Mouse (Mus musculus) gastrocnemius, postnatal 14 days (tissue): ENCODE data around the gene Fgfr2. TPM values are rescaled to one million over a fixed set of nuclear protein-coding genes. Genes with fewer than 3 reads are reported as not detected.
A peak's percentile ranks its signal among the peaks of the same experiment; 100 is the strongest.

Experiments
- DNase-seq: peaks from one replicate; pipeline ENCODE4 v3.0.0; 2021; ENCODE audit warnings: mixed read lengths
- intact Hi-C: fragments of 180-260 bp; cut with DNase I; formaldehyde crosslinking; loops from one replicate; pipeline ENCODE4 v1.15.1; 2025; ENCODE audit warnings: low total_unique reads
- total RNA-seq, 2 experiments: library from RNA; stranded (reverse); gene quantifications; 2 replicates each; pipeline ENCODE4 v1.2.3; 2021

Gene Fgfr2
- total RNA-seq, 2 experiments from 2014 or later = 1.2 to 1.8 TPM

DNA sequence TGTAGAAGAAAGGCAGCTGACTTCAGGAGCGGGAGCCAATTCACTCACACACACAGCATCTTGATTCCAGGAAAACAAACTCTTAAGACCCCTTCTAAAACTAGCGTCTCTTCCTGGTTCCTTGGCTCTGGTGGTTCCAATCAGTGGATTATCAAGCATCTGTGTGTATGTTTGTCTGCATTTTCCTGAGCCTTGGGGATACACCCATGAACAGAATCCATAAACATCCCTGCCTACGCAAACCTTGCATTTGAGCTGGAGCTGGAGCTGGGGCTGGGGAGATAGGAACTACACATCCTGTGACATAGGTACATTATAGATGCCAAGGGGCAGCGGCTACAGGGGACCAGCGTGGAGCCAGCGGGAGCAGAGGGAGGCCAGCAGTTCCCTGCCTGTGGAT is 2808.5 kb downstream of the Fgfr2 start:
- no peak for DNase-seq
- intact Hi-C loops = no loop called here

DNA sequence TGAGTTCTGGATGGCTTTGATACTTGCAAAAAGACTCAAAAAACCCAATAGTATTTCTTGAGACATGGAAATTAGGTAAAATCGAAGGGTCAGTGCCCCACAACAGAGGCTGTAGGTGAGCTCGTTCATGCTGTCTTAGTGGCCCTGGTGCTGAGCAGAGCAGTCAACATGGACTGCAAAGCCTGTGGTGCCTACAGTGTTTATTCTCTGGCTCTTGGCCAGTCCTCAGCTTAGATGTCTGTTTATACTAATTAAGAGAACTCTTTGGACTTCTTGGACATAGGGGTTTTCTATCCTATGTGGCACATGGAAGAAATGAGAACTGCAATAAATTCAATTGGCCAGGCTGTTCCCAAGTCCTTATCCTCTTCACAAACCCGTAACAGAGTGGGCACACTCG is 2811.8 kb downstream of the Fgfr2 start:
- DNase-seq = no peak
- intact Hi-C loops = no loop called here

DNA sequence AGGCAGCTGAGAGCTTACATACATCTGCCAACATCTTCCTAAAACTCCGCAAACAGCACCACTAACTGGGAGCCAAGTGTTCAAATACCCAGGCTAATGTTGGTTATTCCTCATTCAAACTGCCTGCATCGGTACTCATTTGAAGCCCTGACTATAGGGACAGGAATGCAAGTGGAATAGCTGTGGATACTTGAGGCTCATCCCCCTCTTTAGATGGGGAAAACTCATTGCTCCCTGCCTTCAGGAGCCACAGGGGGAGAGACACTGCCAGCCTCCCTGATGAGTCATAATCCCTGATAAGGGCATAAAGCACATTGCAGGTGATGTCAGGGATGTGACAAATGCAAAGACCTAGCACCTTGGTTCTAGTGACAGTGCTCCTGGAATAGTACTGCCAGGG is 2814.0 kb downstream of the Fgfr2 start:
- no peak for DNase-seq

DNA sequence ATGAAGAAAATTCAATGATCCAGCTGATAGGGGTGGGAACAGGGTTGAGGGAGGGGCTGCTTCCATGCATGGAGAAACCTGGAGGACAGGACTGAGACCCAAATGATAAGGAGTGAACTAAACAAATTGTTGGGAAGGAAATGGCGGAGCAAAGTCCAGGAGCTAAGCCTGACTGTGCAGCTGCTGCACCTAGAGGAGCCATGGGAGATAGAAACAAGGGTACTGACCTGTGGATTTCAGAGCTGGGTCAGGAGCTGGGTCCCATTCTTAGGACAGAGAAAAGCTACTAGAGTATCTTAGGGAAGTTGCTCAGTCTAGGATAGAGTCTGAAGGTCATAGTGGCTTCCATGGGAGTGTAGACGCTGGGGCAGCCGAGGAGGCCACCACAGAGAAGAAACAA is 2816.1 kb downstream of the Fgfr2 start:
- intact Hi-C loops = no loop called here
- DNase-seq = no peak

More for the DNA sequence above, 2814.0 kb downstream of the Fgfr2 start:
- intact Hi-C loops = no loop called here

DNA sequence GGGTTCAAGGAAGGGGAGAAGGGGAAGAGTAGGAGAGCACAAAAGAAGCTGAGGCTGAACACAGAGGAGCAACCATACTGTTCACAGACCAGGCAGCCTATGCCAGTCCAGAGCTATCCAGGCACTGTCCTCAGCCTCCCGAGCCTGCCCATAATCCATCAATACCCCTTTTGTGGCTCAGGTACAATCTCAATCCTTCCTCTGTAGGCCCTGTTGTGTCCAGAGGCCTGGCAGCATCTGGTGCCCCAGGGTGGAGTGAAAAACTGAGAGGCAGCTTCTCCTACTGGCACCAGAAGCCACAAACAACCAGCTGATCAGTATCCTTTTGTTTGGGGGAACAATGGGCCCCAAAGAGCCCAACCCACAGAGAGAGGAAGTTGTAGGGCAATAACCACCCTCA is 2818.5 kb downstream of the Fgfr2 start:
- no peak for DNase-seq
- intact Hi-C loops = no loop called here

DNA sequence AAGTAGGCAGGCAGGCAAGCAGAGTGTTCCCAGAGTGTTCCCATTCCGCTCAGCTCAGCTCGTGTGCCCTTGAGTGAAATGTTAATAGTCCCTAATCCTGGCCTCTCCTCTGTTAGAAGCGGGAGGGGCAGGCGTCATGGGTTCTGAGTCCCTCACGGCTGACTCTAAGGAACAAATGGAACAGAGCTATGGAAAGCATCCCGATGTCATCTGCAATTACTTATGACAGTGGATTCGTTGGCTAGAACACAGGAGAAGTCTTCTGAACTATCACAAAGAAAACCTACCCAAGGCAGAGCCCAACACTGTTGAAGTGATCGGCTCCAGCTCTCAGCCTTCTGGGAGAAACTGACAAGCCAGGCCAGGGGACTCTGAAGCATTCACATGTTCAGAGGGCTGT is 2819.7 kb downstream of the Fgfr2 start:
- DNase-seq = no peak
- intact Hi-C loops = no loop called here

DNA sequence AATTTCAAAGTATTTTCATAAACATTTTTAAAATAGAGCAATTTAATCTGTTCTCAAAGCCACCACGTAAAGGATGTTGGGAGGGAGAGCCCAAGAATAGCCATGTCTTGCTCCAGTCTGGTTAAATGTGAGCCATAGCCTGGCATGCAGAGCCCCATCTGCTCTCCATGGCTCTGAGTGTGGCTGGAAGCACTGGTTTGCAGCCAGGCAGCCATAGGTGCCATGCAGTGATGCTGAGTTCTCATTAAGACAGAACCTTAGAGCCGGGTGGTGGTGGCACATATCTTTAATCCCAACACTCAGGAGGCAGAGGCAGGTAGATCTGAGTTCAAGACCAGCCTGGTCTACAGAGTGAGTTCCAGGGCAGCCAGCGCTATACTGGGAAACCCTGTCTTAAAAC is 2822.5 kb downstream of the Fgfr2 start:
- intact Hi-C loops = no loop called here
- DNase-seq = no peak

DNA sequence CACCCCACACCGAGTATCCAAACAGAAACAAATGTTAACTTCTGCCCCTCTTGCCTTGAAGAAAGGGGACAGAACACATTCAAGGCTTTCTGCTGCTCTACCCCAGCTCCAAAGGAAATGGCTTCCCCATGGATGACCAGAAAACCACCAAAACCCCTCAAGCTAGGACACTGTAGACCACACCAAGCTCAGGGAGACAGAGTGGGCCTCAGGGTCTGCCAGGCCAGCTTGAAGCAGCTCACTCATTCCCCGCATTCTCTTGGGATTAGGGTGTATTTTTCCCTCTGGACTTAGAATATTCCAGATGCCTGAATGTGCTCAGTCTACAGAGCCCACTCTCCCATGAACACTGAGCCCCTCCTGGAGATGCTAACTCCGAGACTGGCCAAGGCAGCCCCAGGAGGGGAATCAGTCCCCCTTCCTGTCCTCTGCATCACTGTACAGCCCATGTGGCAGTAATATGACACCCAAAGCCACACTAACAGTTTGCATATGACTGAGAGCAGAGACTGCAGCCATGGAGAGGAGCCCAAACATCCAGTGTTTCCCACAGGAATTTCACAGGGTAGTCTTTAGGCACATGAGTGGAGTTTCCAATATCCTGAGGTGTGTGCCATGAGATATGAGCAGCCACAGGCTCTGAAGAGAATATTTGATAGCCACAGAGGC is 2824.1 kb downstream of the Fgfr2 start:
- intact Hi-C loops = no loop called here
- no peak for DNase-seq

DNA sequence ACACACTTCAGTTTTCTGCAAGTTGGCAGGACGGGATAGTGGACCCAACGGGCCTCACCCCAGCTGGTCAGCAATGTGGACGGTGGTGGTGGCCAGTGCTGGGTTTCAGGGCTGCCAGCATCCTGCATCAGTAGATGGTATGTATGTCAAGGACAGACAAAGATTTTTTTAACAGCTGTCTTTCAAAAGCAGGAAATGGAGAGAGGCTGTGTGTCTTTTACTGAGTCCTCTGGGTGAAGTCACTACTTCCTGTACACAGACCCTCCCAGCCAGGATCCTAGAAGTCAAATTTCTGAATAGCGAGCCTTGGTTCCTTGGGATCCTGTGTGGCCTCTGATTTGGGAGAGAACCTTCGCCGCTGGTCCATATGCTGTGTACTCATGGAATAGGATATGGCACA is 2832.0 kb downstream of the Fgfr2 start:
- intact Hi-C loops = no loop called here
- DNase-seq = no peak

DNA sequence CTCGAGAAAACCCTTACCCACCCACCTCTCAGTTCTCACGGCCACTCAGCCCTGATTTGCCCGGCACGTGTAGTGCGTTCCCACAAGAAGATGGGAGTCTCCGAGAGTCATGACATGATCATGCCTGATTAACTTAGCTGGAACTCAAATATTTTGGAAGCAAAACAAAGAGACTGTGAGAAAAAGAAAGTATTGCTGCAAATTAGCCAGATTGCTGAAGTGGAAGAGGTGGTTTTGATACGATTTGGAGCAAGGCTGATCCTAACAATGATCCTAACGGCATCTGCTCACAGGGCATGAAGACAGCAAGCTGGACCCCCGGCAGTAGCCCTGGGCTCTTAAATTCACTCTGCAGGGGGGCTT is 2833.7 kb downstream of the Fgfr2 start:
- no peak for DNase-seq
- intact Hi-C loops = no loop called here

DNA sequence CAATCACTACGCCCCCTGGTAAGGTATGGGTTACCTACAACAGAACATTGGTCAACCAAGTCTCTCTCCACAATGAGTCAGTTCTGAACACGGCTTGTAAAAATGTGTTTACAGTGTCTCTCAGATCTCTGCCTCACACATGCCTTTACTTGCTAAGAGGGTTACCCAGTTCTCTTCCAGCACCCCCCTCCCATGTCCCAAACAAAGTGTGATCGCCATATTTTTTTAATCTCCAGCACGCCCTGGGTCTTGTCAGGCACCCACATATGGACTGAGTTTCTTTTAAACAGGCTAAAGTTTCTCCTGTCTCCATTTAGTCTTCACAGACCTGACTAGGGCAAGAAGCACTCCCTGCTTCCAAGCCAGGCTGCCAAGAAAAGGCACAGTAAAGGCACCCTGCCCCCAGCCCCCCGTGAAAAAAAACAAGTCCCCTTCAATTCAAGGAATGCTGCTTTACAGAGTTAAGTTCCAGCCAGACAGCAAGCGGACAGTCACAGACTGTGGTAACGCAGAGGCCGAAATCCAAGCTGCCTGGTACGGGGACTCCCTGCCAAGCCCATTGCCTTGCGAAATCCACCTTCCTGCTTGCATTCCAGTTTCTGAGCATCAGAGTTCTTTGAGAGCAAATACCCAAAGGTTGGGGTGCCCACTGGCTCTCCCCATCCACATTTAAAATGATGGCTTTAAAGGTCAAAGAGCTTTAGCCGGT is 2834.3 kb downstream of the Fgfr2 start:
- intact Hi-C loops = no loop called here
- peak; percentile 10 for DNase-seq

DNA sequence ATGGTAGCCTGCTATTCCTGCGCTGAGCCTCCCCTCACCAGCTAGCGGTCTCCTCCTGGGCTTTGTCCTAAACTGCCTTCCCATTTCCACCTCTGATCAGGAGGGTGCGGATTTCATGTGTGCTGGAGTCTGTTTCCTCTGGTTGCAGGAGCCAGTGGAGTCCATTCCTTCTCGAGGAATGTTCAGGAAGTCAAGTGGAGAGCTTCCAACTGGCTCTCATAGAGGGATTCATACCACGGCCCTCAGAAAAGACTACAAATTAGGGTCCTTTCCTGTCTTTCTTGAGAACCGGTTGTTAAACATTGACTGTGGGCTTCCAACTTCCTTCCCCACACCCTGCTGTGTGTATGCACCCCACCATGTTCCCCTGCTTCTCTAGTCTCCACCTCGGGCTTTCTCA is 2834.9 kb downstream of the Fgfr2 start:
- intact Hi-C loops = no loop called here
- no peak for DNase-seq

DNA sequence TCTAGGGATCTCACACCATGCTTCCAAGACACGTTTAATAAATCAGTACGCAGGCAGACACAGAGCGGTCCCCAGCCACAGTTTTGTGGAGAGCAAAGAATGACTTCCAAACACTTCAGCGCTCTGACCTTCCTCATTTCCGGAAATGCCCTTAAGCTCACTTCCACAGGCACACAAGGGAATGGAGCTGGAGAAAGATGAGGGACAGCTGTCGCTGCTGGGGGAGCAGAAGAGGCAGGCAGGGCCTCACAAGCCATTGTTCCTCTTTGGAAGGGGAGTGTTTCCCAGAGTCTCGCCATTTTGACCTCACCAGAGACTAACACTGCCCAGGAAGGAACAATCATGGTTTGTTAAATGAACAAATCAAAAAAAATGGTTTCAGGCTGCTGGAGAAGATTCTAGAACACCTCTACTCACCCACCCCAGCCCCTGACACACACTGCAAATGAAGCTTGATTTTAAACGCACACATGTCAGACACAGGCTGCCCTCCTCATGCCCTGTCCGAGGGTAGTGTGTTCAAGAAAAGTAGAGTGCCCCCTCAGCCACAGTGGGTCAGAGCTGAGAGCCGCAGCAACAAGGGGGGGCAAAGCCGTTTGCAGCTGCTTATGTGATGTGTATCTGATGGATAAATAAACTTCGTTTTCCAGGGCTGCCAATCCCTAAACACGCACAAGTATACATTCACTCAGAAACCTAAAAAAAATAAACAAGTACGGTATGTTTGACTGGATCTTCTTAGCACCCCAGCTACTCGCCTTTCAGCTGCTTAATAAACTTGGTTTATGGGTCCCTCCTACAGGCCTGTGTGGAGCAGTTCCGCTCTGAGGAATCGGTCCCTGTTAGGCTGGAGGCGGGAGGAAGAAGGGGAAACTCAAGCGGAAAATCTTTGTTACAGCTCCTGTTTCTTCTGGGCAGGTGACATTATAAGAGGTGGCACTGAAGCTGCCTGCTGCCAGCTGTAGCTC is 2844.1 kb downstream of the Fgfr2 start:
- no peak for DNase-seq

DNA sequence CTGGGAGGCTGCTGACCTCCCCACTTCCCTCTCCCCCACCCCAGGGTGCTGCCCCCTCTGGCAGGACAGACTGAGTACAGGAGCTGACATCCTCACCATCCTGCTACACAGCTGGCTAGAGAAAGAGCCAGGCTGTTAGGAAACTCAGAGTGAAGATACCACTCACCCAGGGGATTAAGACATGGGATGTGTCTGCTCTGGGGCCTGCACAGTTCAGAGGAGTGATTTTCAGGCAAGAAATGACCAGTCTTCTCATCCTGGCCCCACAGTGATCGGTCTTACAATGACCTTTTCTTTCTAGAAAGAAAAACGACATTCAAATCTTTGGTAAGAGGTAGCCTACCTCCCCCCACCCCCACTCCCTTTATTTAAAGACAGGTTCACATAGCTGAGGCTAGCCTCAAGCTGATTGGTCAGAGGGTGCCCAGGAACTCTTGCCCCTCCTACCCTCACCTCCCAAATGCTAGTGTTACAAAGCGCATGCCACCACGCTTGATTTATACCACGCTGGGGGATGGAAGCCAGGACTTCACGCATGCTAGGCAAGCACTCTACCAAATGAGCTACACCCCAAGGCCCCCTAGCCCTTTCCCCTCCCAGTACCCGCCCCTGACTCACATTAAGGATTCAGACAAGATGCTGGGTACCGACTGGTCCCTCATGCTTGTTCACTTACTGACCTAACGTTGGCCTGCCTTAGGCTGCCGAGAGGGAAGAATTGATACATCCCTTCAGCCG is 2845.0 kb downstream of the Fgfr2 start:
- DNase-seq = no peak
- intact Hi-C loops = loop anchor here (10.0 kb wide), 1 partner anchor 197 kb away; no protein-coding TSS in a partner anchor

More for the DNA sequence above, 2844.1 kb downstream of the Fgfr2 start:
- intact Hi-C loops = loop anchor here (10.0 kb wide), 1 partner anchor 196 kb away; no protein-coding TSS in a partner anchor

DNA sequence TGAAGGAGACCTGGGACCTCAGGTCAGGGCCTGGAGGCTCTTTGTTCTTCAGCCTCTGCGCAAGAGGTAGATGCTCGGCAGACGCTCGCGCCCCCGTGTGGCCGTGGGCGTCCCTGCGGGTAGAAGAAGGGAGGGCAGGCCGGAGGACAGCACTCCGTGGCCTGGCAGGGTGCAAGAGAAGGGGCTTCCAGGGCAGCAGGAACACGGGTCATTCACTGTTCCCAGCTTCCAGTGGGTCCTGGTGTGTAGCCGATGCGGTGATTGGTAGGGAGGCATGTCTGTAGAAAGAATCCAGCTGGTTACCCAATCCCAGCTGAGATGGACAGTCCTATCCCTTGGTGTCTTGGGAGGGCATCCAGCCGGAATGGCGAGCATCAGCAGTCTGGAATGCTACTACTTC is 2849.9 kb downstream of the Fgfr2 start:
- intact Hi-C loops = loop anchor here (5.0 to 10.0 kb wide), 2 partner anchors 202 to 621 kb away; no protein-coding TSS in a partner anchor
- peak; percentile 71 for DNase-seq

DNA sequence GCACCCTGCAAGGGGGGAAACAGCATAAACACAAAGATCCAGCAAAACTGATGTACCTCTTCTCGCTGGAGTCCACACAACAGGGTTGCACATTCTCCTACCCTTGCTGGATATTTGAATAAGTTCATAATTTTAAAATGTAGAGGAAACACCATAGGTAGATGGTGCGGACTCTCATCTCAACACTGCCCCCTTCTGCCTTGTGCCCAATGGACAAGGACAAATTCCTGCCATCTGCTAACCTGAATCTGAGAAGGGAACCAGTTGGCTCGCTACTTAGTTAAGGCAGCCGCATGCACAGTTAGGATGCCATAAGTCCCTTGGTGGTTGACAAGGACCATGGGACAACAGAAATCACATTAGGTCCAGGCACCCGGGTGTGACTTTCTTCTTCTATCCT is 2852.3 kb downstream of the Fgfr2 start:
- DNase-seq = no peak
- intact Hi-C loops = loop anchor here (5.0 to 10.0 kb wide), 2 partner anchors 204 to 619 kb away; no protein-coding TSS in a partner anchor

DNA sequence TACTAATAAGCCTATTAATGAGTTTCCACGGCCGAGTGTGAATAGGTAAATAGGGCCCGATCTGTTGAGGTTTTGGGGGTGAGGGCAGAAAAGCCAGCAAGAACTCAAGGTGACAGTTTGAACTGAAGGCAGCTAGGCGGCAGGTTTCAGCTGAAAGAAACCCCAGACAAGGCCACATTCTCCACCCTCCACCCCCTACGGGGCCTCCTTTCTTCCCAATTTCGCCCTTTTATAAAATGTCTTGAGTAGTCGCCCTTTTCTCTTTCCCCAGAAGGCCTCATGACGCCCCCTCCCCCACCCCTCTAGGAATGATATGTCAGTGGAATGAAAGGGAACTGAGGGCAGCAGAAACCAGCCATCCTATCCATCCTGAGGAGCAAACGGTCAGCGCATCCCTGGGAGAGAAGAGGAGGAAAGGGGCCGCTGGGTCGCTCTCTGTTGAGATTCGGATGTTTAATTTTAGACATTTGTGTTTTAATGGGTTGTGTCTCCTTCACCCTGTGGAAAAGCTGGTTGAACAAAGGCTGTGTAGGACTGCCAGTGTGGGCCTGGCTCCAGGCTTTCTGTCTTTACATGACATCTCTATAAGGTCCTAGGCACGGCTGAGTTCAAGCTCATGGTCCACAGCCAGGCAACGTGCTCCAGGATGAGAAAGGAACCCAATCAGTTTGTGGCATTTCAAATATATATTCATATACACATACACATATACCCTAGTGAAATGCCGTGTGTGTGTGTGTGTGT is 2853.9 kb downstream of the Fgfr2 start:
- DNase-seq = no peak
- intact Hi-C loops = no loop called here

DNA sequence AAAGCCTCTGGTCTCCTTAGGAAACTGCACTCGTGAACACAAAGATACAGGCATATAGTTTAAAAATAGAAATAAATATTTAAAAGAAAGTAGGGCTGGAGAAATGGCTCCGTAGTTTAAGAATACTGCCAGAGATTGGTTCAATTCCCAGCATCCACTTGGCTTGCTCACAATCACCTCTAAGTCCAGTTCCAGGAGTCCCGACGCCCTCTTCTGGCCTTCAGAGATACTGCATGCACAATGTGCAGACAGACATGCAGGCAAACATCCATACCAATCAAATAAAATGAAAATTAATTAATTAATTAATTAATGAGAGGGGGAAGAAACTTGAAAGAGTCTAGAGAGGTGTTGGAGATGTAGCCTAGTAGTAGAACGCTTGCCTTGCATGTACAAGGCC is 2856.1 kb downstream of the Fgfr2 start:
- intact Hi-C loops = no loop called here
- DNase-seq = no peak

DNA sequence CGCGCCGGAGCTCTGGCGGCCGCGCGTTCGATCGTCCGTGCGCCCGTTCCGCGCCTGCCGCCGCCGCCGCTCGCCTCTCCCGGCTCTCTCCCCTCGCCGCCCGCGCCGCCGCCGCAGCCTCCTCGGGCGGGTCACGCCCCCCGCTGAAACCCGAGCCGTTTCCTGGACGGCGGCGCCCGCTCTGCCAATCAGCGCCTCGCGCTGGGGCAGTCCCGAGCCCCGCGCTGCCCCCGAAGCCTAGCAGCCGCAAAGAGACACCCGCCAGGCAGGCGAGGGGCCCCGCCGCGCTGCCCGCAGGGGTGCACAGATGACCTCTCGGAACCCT is 2857.0 kb downstream of the Fgfr2 start:
- DNase-seq = peak; percentile 84
- intact Hi-C loops = no loop called here
